Mouse (Mus musculus): ENCODE measurements around the gene Apof. TPM values are rescaled to one million over a fixed set of nuclear protein-coding genes. Genes with fewer than 3 reads are reported as not detected.
"Not testable (repeated sequence)": the region's sequence is repeated elsewhere in the genome, so short reads cannot be mapped to it uniquely, and the experiment has no call there.

The Apof gene
- total RNA-seq, 2 experiments from 2014 or later, result not detected

DNA sequence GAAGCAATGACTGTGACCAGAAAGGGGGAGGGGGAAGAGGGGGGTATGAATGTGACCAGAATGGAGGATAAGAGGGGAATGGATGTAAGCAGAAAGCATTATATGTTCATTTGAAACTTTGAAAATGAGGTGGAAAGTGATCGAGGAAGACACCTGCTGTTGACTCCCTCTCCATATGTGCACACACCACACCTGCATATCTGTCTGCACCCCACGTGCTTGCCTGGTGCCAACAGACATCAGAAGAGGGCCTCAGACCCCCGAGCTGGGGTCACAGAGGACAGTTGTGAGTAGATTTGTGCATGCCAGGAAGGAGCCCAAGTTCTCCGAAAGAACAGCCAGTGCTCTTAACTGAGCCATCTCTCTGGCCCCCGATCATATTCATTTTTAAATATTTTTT is 8.5 kb upstream of the Apof start:
- DNase-seq, result no peak

DNA sequence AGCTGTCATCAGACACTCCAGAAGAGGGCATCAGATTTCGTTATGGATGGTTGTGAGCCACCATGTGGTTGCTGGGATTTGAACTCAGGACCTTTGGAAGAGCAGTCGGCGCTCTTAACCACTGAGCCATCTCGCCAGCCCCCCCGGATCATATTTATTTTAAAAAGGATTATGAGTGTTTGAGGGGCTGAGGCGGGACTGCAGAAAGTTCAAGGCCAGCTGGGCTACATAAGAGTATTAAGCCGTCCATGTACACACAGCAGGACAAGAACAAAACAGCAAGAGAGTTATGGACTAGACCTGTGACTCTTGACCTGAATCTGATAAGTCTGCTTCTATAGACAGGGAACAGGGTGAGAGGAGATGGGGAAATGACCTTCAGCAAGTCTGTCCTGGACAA is 8.1 kb upstream of the Apof start:
- DNase-seq, result not testable (repeated sequence)

DNA sequence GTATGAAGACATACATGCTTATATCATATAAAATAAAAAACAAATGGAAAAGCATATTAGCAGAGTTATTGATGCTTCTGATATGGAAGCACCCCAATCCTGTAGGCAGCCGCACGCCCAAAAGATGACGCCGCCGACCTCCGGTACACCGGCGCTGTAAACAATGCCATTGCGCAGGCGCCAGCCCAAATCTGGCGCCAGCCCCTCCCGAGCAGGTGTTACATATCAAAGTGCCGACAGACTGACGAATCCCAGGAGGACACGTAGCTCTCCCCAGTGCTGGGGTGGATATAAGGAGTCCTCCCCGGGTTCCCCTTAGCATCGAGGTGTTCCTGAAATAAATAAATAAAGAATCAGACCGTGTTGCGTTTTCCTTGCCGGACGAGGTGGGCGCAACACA is 6.2 kb upstream of the Apof start:
- peak; percentile 43 to 60 for DNase-seq

DNA sequence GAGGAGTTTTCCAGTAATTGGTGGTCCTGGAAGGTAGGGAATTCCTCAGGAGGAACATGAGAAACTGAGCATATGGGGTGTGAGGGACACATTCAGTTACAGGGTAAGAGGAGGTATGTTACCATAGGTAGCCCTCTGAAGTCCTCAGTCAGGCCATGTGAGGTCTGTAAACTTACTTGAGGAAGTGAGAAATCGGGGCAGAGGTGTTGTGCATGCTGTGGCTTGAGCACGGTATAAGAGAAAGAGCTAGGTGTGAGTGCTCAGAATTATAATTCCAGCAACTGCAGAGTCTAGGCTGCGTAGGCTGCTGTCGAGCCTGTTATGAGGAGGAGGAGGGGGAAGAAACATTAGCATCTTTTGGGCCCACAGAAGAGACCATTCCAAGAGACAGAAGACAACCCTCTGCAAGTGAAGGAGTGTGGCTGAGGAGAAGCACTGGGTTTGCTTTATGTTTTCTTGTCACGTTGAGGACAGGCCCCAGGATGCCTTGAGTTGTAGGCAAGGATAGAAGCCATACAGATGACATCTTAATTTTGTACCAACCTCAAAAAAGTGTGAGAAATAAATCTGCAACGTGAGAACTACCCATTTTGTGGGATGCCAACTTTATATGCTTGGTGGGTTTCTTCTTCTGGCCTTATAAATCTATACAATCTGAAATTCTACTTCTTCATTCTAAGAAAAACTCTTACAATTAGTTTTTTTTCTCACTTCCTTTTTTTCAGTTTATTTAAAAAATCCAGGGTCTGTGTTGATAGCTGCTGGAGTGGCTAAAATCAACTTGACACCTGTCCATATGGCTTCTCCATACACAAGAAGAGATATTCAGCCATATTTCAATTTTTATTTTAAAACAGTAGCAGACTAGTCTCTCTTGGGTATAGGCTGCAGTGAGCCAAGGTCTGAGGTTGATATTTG is 4.8 kb upstream of the Apof start:
- no peak for DNase-seq

DNA sequence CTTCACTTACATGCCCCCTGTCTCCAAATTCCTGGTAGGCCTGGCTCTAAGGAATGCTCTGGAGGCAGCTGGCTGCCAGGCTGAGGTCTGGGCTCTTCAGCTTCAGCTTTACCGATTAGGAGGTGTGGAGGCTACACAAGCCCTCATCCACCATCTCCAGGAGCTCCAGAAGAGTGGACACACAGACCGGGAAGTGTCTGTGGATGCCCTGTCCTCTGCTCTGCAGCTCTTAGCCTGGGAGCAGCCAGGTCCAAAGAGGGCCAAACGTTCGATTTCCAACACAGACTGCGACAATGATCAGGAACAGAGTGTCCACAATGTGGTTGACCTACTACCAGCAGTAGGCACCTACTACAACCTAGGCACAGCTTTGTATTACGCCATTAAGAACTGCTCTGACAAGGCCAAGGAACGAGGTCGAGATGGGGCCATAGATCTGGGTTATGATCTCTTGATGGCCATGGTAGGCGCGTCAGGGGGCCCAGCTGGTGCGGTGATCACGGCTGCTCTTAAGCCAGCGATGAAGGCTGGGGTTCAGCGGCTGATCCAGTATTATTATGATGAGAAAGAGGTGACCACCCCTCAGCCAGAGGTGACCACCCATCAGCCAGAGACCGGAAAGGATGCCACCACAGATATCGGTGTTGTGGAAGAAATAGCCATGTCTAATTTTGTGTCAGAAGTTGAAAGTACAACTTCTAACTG is 887 bp downstream of the Apof start:
- peak in 1 of 2 experiments; percentile 31 for DNase-seq

DNA sequence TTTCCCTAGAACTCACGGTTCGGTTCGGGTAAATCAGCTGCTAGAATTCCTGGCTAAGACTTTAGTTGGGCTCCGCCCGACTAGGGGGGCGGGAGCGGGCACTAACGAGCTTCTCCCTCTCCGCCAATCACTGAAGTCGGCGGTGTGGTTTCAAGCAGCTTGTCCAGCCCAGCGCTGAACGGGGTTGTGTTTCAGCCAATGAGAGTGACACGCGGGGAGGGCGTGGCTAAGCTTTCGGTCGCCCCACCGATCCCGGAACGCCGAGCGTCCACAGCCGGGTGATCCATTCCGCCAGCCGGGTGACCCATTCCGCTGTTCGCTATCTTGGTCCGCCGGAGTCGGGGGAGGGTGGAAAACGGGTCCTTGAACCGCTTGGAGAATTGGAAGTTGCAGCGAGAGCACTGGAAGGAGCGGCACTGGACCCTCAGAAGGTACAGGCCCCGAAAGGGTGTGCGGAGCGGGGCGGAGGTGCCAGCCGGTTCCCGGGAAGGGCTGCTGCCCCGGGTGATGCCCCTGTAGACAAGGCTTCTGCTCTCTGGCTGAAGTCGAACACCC is 1.9 kb downstream of the Apof start, which contains the start of gene Stat2:
TSS of gene Stat2 (plus strand) at position 273 of the 555 bp plus-strand sequence.
- DNase-seq, result peak; percentile 97 to 99

DNA sequence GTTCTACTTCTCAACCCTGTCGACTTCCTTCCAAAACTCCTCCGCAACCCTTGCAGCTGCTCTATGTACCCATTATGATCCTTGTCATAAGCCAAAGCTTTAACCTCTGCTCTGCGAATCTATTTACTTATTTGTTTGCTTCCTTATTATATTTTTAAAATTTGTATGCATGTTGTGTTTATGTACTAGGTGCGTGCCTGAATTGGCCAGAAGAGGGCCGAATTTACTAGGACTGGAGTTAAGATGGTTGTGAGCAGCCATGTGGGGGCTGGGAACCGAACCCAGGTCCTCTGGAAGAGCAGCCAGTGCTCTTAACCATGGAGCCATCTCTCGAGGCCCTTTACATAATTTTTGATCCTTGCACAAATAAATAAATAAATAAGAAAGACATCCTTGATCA is 2.4 kb downstream of the Apof start:
- DNase-seq, result no peak

DNA sequence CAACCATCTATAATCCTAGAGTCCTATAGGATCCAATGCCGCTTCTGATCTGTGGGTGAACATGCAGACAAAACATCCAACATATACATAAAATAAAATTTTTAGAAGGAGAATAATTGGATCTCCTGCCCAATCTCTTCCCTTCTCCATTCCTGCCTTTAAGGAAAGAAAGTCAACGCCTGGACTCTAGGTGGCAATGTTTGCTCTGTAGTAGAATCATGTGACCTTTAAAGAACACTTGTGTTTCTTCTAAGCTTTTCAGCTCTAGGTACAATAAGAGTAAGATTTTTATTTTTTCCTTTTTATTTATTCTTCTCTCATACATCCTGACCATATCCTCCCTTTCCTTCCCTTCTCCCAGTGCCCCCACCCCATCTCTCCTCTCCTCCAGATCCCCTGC is 3.4 kb downstream of the Apof start:
- DNase-seq, result no peak

DNA sequence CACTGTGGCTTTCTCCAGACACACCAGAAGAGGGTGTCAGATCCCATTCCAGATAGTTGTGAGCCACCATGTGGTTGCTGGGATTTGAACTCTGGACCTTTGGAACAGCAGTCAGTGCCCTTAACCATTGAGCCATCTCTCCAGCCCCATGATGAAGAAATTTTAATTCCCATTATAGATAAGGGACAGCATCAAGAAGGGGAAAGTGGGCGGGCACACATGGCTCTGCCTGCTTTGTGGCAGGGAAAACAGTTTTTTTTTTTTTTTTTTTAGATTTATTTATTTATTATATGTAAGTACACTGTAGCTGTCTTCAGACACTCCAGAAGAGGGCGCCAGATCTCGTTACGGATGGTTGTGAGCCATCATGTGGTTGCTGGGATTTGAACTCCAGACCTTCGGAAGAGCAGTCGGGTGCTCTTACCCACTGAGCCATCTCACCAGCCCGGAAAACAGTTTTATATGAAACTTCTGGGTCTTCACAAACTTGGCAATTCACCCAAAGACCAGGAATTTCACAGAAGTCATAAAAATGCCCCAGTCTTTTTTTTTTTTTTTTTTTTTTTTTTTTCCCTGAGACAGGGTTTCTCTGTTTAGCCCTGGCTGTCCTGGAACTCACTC is 4.5 kb downstream of the Apof start:
- not testable (repeated sequence) for DNase-seq

DNA sequence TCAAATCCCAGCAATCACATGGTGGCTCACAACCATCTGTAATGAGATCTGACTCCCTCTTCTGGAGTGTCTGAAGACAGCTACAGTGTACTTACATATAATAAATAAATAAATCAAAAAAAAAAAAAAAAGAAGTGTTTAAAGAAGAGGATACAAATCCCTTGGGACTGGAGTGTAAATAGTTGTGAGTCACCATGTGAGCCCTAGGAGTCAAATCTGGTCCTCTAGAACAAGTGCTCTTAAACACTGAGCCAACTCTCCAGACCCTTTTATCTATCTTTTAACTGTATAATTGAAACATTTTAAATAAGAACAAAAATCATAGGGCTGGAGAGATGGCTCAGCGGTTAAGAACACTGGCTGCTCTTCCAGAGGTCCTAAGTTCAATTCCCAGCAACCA is 6.9 kb downstream of the Apof start:
- not testable (repeated sequence) for DNase-seq

DNA sequence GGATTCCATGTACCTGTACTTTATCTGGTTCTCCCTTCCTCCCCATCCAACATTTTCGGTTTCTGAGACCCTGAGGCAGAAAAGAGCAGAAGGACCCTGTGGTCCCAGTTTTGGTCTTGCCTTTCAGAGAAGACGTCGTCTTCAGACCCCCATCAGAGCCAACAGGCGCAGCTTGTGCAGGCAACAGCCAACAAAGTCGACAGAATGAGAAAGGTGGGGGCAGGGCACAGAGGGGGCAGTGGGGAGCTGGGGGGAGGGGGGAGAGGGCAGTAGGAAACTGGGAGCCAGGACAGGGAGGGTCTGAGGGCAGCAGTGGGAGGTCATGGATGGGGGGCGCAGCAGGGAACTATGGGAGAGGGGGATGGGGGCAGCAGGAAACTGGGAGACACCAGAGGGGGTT is 9.7 kb downstream of the Apof start:
- no peak for DNase-seq

DNA sequence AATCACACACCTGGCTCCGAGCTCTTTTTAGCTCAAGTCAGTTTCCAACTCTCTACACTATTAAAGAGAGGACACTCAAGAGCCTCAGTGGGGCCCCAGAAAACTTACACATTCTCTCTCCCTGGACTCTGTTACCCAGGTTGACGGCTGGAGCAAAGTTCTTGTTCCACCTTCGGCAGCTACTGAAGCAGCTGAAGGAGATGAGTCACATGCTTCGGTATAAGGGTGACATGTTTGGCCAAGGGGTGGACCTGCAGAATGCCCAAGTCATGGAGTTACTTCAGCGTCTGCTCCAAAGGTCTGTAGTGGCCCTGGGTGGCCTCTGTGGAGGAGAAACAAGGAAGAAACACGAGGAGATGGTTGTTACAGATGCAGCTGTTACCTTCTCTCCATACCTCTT is 12.5 kb downstream of the Apof start:
- no peak for DNase-seq

DNA sequence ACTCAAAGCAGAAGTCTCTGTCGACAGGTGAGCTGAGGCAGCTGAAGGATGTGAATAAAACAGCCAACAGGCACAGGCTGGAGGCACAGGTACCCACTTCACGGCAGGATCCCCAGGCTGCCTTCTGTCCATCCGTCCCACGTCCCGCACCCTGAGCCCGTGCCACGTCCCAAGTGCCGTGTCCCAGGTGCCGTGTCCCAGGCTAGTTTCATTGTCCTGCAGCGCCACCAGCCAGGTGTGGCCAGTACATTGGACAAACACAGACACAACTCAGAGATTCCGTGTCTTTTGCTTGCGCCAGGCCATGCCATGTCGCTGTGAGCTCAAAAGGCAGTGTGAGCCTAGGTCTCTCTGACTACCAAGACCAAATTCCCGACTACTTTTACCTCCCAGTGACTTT is 13.2 kb downstream of the Apof start:
- no peak for DNase-seq

DNA sequence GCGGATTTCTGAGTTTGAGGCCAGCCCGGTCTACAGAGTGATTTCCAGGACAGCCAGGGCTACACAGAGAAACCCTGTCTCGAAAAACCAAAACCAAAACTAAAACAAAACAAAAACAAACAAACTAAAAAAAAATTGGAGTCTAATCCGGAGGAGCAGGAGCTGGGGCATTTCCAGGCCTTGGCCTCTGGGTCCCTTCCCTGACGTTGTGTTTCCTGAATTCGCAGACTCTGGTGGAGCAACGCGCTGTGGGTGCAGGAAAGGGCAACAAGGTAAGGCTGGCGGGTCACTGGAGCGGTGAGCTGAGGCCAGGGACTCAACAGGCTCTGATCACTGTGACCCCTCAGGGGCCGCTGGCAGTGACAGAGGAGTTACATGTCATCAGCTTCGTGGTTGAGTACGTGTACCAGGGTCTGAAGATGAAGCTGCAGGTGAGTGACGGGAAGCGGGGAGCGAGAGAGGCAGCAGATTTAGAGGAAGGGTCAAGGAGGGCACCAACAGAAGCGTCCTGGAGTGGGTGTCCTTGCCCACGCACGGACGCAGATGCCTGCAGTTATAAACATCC is 14.5 kb downstream of the Apof start:
- DNase-seq, result no peak

DNA sequence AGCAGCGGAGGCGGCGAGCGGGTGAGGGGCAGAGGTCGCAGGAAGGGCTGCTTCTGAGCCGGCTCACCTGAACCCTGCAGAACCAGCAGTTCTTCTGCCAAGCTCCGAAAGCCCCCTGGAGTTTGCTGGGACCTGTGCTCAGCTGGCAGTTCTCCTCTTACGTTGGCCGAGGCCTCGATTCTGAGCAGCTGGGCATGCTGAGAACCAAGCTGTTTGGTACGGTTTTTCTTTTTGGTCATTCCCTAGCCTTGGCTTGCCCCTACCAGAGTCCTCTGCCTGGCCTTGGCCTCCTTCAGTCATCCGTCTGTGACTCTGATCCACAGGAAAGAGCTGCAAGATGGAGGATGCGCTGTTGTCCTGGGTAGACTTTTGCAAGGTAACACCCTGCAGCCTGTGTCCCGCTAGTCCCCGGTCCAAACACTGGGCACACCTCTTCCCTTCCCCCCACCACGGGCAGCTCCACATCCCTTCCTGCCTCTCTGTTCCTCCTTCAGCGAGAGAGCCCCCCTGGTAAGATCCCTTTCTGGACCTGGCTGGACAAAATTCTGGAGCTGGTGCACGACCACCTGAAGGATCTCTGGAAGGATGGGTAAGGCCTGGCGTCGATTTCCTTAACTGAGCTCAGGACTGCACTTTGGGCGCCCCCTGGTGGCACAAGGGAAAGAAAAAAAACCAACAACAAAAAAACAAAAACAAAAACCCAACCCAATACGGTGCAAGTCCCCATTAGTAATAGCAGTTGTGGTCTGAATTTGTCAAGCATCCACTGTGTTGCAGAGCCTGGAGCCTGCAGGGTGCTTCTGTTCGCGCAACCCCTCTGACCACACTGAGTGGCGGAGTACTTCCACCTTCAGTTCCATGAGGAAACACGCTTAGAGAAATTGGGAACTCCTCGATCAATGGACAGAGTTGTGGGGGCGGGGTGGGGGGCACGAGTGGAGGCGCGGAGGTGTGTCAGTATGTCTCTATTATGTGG is 15.4 kb downstream of the Apof start:
- peak; percentile 49 to 83 for DNase-seq

DNA sequence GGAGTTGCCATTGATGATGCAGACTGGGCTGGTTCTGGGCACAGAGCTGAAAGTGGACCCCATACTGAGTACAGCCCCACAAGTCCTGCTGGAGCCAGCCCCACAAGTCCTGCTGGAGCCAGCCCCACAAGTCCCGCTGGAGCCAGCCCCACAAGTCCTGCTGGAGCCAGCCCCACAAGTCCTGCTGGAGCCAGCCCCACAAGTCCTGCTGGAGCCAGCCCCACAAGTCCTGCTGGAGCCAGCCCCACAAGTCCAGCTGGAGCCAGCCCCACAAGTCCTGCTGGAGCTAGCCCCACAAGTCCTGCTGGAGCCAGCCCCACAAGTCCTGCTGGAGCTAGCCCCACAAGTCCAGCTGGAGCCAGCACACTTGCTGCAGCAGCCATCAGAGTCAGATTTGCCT is 22.1 kb downstream of the Apof start:
- DNase-seq, result peak; percentile 49 to 74

DNA sequence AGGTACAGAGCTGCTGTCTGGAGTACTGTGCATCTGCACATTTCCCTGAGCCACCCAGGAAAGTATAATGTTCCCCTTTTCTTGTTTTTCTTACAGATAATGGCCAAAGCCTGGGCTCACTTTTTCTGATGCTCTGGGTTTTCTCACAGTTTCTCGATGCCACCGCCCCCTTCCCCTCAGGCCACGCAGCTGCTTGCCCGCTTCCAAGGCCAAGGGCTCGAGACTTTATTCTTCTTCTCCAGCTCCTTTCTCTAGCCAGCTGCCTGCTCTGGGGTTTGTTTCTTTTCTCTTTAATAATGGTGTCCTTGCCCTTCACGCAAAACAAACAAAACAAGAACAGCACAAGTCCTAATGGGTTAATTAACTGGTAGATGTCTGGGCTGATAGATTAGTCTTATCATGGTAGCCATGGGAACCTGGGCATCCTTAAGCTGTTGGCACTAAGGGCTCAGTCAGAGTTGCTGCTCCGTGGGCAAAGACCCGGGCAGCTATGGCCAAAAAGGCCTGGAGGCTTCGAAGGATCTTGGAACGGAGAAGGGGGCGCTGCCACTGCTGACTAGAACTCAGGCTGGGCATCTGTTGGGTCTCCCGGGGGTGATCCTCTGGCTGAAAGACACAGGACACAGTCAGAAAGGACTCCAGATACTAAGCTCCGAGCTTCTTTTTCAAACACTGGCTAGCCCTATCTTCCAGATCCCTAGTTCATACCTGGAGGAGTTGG is 28.1 kb downstream of the Apof start:
- no peak for DNase-seq

DNA sequence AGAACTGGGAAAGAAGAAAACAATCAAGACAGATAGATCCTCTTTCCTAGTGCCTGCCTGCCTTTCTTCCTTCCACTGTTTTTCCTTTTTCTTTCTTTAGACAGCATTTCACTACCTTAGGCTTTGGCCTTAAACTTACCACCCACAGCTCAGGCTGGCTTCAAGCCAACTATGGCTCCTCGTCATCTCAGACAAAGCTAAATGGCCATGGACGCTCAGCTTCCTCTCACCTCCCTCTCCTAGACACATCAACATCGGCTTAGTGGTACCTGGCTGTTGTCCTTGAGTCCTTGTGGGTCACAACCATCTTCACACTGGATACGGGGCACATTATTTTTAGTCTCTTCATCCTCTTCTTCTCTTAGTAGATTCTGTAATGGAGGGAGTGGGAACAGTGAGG is 28.8 kb downstream of the Apof start:
- DNase-seq, result no peak

DNA sequence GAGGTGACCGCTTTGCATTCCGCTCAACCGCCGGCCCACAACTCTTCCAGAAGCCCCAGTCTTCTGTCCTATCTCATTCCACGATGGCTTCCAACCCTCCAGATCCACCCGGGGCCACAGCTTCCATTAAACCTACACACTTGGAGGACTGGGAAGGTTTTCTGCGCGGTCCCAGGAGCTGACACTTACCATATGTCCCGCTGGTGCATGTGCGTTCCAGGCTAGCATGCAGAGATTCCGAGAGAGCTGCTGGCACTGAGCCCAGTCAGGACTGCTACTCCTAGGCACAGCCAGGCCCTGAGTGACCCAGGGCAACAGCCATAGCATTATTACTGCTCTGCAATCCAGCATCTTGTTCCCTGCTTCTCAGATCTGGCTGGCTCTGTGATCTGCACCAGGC is 29.2 kb downstream of the Apof start:
- DNase-seq, result peak; percentile 51 to 58

DNA sequence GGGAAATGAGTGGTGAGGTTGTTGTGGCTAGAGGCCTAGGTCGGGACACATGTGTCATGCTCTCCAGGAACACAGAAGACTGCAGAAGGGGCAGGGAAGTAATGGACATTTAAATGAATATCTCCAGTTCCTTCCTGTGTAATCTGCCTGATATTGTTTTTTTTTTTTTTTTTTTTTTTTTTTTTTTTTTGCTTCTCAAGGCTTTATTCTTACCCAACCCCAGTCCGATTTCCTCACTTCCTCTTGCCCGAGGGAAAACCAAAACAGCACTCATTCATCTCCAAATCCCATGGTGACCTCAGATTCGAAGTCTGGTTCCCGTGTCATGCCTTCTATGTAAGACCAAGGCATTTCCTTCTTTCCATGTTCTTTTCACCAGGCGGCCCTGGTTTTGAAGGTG is 29.8 kb downstream of the Apof start:
- no peak for DNase-seq

All from heart, adult 18-20 months (tissue).